Comparison of ENCODE assay signal across 9 mouse cellular contexts in the genomic region with DNA sequence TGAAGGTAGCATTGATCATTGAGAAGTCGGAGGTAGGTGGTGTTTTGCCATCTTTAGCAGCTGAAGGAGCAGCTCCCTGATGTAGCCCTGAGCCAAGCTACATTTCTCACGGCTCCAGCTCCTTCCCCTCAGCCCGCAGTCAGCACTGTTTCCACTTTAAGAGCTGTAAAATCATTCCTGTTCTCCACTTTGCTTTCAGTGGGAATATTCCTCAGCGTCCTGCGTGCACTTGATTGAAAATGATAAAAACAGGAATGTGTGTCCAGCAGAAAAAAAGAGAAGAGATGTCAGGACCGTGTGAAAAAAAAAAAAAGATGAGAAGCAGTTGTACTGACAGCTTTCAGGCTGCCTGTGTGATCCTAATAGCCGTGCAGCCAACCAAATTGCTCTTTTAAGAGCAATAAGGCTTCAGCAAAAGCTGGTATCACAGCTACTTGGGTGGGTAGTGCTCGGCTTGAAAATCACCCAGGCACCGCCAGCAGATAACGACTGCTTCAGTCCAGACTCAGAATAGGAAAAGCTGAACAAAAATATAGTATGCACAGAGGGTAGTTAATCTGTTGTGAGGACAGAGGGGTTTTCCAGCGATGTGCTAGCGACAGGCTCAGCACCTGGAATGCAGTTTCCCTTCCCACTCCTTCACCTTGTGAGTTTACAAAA.
DNase-seq lines count a peak whose midpoint lies in the region; ATAC-seq lines count a peak whose summit lies in the region.
"Had no signal": no experiment of that assay in that cellular context is flagged by ENCODE, and none has a peak within 500 bp of the region (broad histone marks: within the 10 kb centered on the region; RNA-seq: fewer than 3 reads in every experiment).

No protein-coding gene starts in this region.

- DNase-seq in layer of hippocampus, adult 18-20 months (ENCODE audit: low spot score in 2 of 2) = peak; percentile 25 to 59
- no peak for DNase-seq in layer of hippocampus, adult 9-11 months
- DNase-seq in testis, postnatal 14 days (ENCODE audit: low spot score) = no peak
- no peak for DNase-seq in heart, postnatal 14 days
- DNase-seq: heart, adult 11 months had no signal

- intact Hi-C loops in heart, postnatal 14 days (cut with DNase I) = no loop called here

- no peaks in the 10 kb centered on the region for H3K36me3 ChIP-seq in embryonic facial prominence, embryonic 13.5 days
- no peaks in the 10 kb centered on the region for H3K36me3 ChIP-seq in hindbrain, embryonic 15.5 days
- no peaks in the 10 kb centered on the region for H3K36me3 ChIP-seq in neural tube, embryonic 13.5 days

- H3K4me2 ChIP-seq in embryonic facial prominence, embryonic 13.5 days = peak overlapping the region; percentile 51
- peak overlapping the region; percentile 56 for H3K4me2 ChIP-seq in hindbrain, embryonic 15.5 days
- H3K4me2 ChIP-seq in neural tube, embryonic 13.5 days = peak overlapping the region; percentile 63

- no peaks in the 10 kb centered on the region for H3K9me3 ChIP-seq in embryonic facial prominence, embryonic 13.5 days
- no peaks in the 10 kb centered on the region for H3K9me3 ChIP-seq in hindbrain, embryonic 15.5 days
- no peaks in the 10 kb centered on the region for H3K9me3 ChIP-seq in neural tube, embryonic 13.5 days

- peak overlapping the region; percentile 16; the same call in 1 of the 2 replicates for H3K4me3 ChIP-seq in embryonic facial prominence, embryonic 13.5 days
- H3K4me3 ChIP-seq in hindbrain, embryonic 15.5 days = peak overlapping the region; percentile 31
- H3K4me3 ChIP-seq in neural tube, embryonic 13.5 days = peak overlapping the region; percentile 36

- no peaks in the 10 kb centered on the region for H3K27me3 ChIP-seq in embryonic facial prominence, embryonic 13.5 days
- no peaks in the 10 kb centered on the region for H3K27me3 ChIP-seq in hindbrain, embryonic 15.5 days
- H3K27me3 ChIP-seq in neural tube, embryonic 13.5 days = no peaks in the 10 kb centered on the region

- 0 out of 2 replicates have a peak overlapping the region, but pooled peaks have one; percentile 11 for H3K9ac ChIP-seq in embryonic facial prominence, embryonic 13.5 days
- H3K9ac ChIP-seq in hindbrain, embryonic 15.5 days = peak overlapping the region; percentile 21; the same call in 1 of the 2 replicates
- peak overlapping the region; percentile 61 for H3K9ac ChIP-seq in neural tube, embryonic 13.5 days

- WGBS in embryonic facial prominence, embryonic 13.5 days = 18% methylated on average over 12 of the region's 12 CpGs
- WGBS in hindbrain, embryonic 15.5 days = 10% methylated on average over 12 of the region's 12 CpGs
- 6% methylated on average over 12 of the region's 12 CpGs for WGBS in neural tube, embryonic 13.5 days

- no peak overlapping the region for H3K27ac ChIP-seq in embryonic facial prominence, embryonic 13.5 days
- peak overlapping the region; percentile 49; the same call in 1 of the 2 replicates for H3K27ac ChIP-seq in hindbrain, embryonic 15.5 days (replicated peaks)
- peak overlapping the region; percentile 56 for H3K27ac ChIP-seq in neural tube, embryonic 13.5 days (replicated peaks)

- H3K4me1 ChIP-seq in embryonic facial prominence, embryonic 13.5 days = peaks cover 15% of the 10 kb centered on the region
- H3K4me1 ChIP-seq in hindbrain, embryonic 15.5 days (replicated peaks) = peaks cover 15% of the 10 kb centered on the region; the same call in 1 of the 2 replicates
- H3K4me1 ChIP-seq in neural tube, embryonic 13.5 days (replicated peaks) = peaks cover 31% of the 10 kb centered on the region

- no peak for ATAC-seq in embryonic facial prominence, embryonic 13.5 days (ENCODE audit: insufficient number of reproducible peaks, insufficient read depth, low FRiP score, low TSS enrichment, low read depth)
- peak; percentile 61; the same call in 1 of the 2 replicates for ATAC-seq in hindbrain, embryonic 15.5 days (ENCODE audit: low FRiP score, low read depth)
- ATAC-seq in neural tube, embryonic 13.5 days (ENCODE audit: low read depth) = peak; percentile 56
- ATAC-seq in megakaryocyte progenitor cell, adult 5-6 weeks (replicated peaks; ENCODE audit: poor library complexity) = no peak

Comparison
In these comparisons a context has a peak if more than half of its experiments do, and no peak if none do; other contexts are left out.
1. DNase-seq: peak in layer of hippocampus, adult 18-20 months (2 of 2); none in layer of hippocampus, adult 9-11 months (single experiment), testis, postnatal 14 days (single experiment) and heart, postnatal 14 days (0 of 2).
2. ATAC-seq: peak in hindbrain, embryonic 15.5 days (single experiment) and neural tube, embryonic 13.5 days (single experiment); none in embryonic facial prominence, embryonic 13.5 days (single experiment) and megakaryocyte progenitor cell, adult 5-6 weeks (single experiment).
3. H3K9ac ChIP-seq: peak in every context shown above with its lines; median percentile 61 in neural tube, embryonic 13.5 days; 21 in hindbrain, embryonic 15.5 days; 11 in embryonic facial prominence, embryonic 13.5 days.
4. Peak in every context shown above with its lines, with median percentiles within 50 percentile points of each other: H3K4me2 ChIP-seq and H3K4me3 ChIP-seq.